Mouse (Mus musculus) liver, embryonic 16.5 days (tissue): ENCODE measurements around the gene Tbc1d25. TPM values are rescaled to one million over a fixed set of nuclear protein-coding genes. Genes with fewer than 3 reads are reported as not detected.

Source experiments
- ATAC-seq: fragments of 200-750 bp; cut with Nextera tagmentation; 2 replicates; pipeline ENCODE4 v1.8.0; 2017; ENCODE audit warnings: low read depth, mild to moderate bottlenecking, moderate number of reproducible peaks, moderate library complexity
- H3K27ac ChIP-seq: fragments of 300-500 bp; sonication (generic); 2 replicates; pipeline ENCODE4 v1.5.1; 2014; ENCODE audit warnings: mild to moderate bottlenecking, low read length
- H3K27me3 ChIP-seq: fragments of 300-500 bp; sonication (generic); 2 replicates; pipeline ENCODE4 v1.6.1; 2014; ENCODE audit warnings: low read depth, low read length, mixed read lengths; ENCODE audit not compliant: control insufficient read depth, insufficient read depth
- H3K36me3 ChIP-seq: fragments of 300-500 bp; sonication (generic); 2 replicates; pipeline ENCODE4 v1.6.1; 2014; ENCODE audit warnings: mild to moderate bottlenecking; ENCODE audit not compliant: control insufficient read depth, insufficient read depth
- H3K4me1 ChIP-seq: fragments of 300-500 bp; sonication (generic); 2 replicates; pipeline ENCODE4 v1.6.1; 2014; ENCODE audit warnings: low read depth, low read length, mixed read lengths; ENCODE audit not compliant: control insufficient read depth
- H3K4me2 ChIP-seq: fragments of 300-500 bp; sonication (generic); 2 replicates; pipeline ENCODE4 v1.6.1; 2014; ENCODE audit warnings: low read depth, low read length, mixed read lengths
- H3K4me3 ChIP-seq: fragments of 300-500 bp; sonication (generic); 2 replicates; pipeline ENCODE4 v1.5.1; 2014; ENCODE audit warnings: low read depth, mild to moderate bottlenecking, low read length
- H3K9ac ChIP-seq: fragments of 300-500 bp; sonication (generic); 2 replicates; pipeline ENCODE4 v1.6.1; 2014; ENCODE audit warnings: low read depth, low read length
- H3K9me3 ChIP-seq: fragments of 300-500 bp; sonication (generic); replicated peaks from 2 replicates; pipeline ENCODE4 v1.6.1; 2016; ENCODE audit warnings: low read length; ENCODE audit not compliant: control insufficient read depth
- WGBS: fragments of 180-500 bp; shearing (Covaris S2); extraction: QIAGEN DNeasy Blood & Tissue Kit; methylation state at CpG from one replicate; pipeline ENCODE4 v1.1.7; 2014; ENCODE audit not compliant: insufficient replicate concordance; 5-methylcytosine and 5-hydroxymethylcytosine counted together
- polyA plus RNA-seq: library from polyadenylated mRNA; unstranded; fragments of >200 nt; fragmentation: Nextera tagmentation; extraction: Ambion mirVana; gene quantifications from 2 replicates; pipeline ENCODE4 v1.2.1, GENCODE M21; 2015

Gene Tbc1d25
- polyA plus RNA-seq, 1 experiment from 2014 or later = 5.3 TPM

- Histone ChIP-seq H3K36me3 (no peaks in the 10 kb centered on the region), H3K9me3 (no peaks in the 10 kb centered on the region), H3K4me3 (peak overlapping the region; percentile 75), H3K9ac (peak overlapping the region; percentile 80), H3K27ac (peak overlapping the region; percentile 83), H3K4me2 (peak overlapping the region; percentile 88), H3K4me1 (peaks cover 2% of the 10 kb centered on the region), H3K27me3 (no peaks in the 10 kb centered on the region)
- peak; percentile 99 for ATAC-seq
- WGBS = 14% methylated on average over 38 of the region's 38 CpGs
These were observed 16.8 kb upstream of the Tbc1d25 start for GRCm38 (mm10) chrX:8192640-8193418.

GRCm38 (mm10) chrX:8192126-8192639 lies 16.2 kb upstream of the Tbc1d25 start:
- Histone ChIP-seq H3K9me3 (no peaks in the 10 kb centered on the region), H3K27me3 (no peaks in the 10 kb centered on the region), H3K27ac (peak overlapping the region; percentile 70), H3K9ac (peak overlapping the region; percentile 80), H3K4me2 (peak overlapping the region; percentile 71), H3K36me3 (no peaks in the 10 kb centered on the region), H3K4me1 (peaks cover 2% of the 10 kb centered on the region), H3K4me3 (peak overlapping the region; percentile 75)
- 11% methylated on average over 13 of the region's 13 CpGs for WGBS
- no peak; the same call in 1 of the 2 replicates for ATAC-seq

- 19% methylated on average over 7 of the region's 7 CpGs for WGBS
- H3K27ac ChIP-seq = no peak overlapping the region
- H3K9ac ChIP-seq = no peak overlapping the region
- no peak overlapping the region for H3K4me2 ChIP-seq
- no peak overlapping the region for H3K4me3 ChIP-seq
- no peaks in the 10 kb centered on the region for H3K9me3 ChIP-seq
- no peaks in the 10 kb centered on the region for H3K27me3 ChIP-seq
- no peaks in the 10 kb centered on the region for H3K4me1 ChIP-seq
- no peak for ATAC-seq
- H3K36me3 ChIP-seq = no peaks in the 10 kb centered on the region
These were observed 7.0 kb upstream of the Tbc1d25 start for GRCm38 (mm10) chrX:8182871-8183540.

GRCm38 (mm10) chrX:8179646-8180045 lies 3.7 kb upstream of the Tbc1d25 start:
- Histone ChIP-seq H3K9ac (no peak overlapping the region), H3K9me3 (no peaks in the 10 kb centered on the region), H3K4me3 (no peak overlapping the region), H3K4me1 (peaks cover 2% of the 10 kb centered on the region), H3K4me2 (no peak overlapping the region), H3K36me3 (no peaks in the 10 kb centered on the region), H3K27me3 (no peaks in the 10 kb centered on the region), H3K27ac (no peak overlapping the region)
- WGBS = 38% methylated on average over 5 of the region's 5 CpGs
- no peak for ATAC-seq

- no peak overlapping the region for H3K27ac ChIP-seq
- no peaks in the 10 kb centered on the region for H3K9me3 ChIP-seq
- no peaks in the 10 kb centered on the region for H3K27me3 ChIP-seq
- no peak overlapping the region for H3K9ac ChIP-seq
- H3K4me2 ChIP-seq = no peak overlapping the region
- no peaks in the 10 kb centered on the region for H3K36me3 ChIP-seq
- ATAC-seq = no peak
- H3K4me3 ChIP-seq = no peak overlapping the region
- peaks cover 3% of the 10 kb centered on the region for H3K4me1 ChIP-seq
- WGBS = 85% methylated on average over 2 of the region's 2 CpGs
These were observed 2.9 kb upstream of the Tbc1d25 start for GRCm38 (mm10) chrX:8178871-8179270.

- Histone ChIP-seq H3K4me3 (peak overlapping the region; percentile 76), H3K9ac (peak overlapping the region; percentile 74), H3K4me1 (peaks cover 3% of the 10 kb centered on the region), H3K9me3 (no peaks in the 10 kb centered on the region), H3K27me3 (no peaks in the 10 kb centered on the region), H3K27ac (peak overlapping the region; percentile 92), H3K36me3 (no peaks in the 10 kb centered on the region), H3K4me2 (peak overlapping the region; percentile 72)
- no peak for ATAC-seq
- WGBS = 17% methylated on average over 4 of the region's 4 CpGs
These were observed 845 bp downstream of the Tbc1d25 start for GRCm38 (mm10) chrX:8175169-8175503.

GRCm38 (mm10) chrX:8167716-8168647 lies 8.0 kb downstream of the Tbc1d25 start:
- Histone ChIP-seq H3K27me3 (no peaks in the 10 kb centered on the region), H3K4me3 (no peak overlapping the region), H3K36me3 (no peaks in the 10 kb centered on the region), H3K9me3 (no peaks in the 10 kb centered on the region), H3K4me2 (no peak overlapping the region), H3K9ac (no peak overlapping the region), H3K4me1 (no peaks in the 10 kb centered on the region), H3K27ac (no peak overlapping the region)
- 69% methylated on average over 10 of the region's 10 CpGs for WGBS
- ATAC-seq = no peak

GRCm38 (mm10) chrX:8164471-8164870 lies 11.5 kb downstream of the Tbc1d25 start:
- H3K27me3 ChIP-seq = no peaks in the 10 kb centered on the region
- no peaks in the 10 kb centered on the region for H3K36me3 ChIP-seq
- 74% methylated on average over 4 of the region's 4 CpGs for WGBS
- H3K4me3 ChIP-seq = no peak overlapping the region
- H3K4me1 ChIP-seq = no peaks in the 10 kb centered on the region
- no peak overlapping the region for H3K4me2 ChIP-seq
- no peak overlapping the region for H3K9ac ChIP-seq
- no peak overlapping the region for H3K27ac ChIP-seq
- H3K9me3 ChIP-seq = no peaks in the 10 kb centered on the region
- no peak for ATAC-seq
